Mouse (Mus musculus) mouse embryonic stem cell (cell line): ENCODE measurements around the gene Stk32c.

Source experiments
- in situ Hi-C, 2 experiments: fragments of 300-500 bp; cut with MboI; formaldehyde crosslinking; loops; 1 replicate in 1 of 2; 3 replicates in 1 of 2; pipeline ENCODE4 v1.14.3; 2019 to 2020; ENCODE audit warnings: low sequenced_read_pairs in 2 of 2, low pct_unique_long_range_greater_than_20kb in 1 of 2, mixed read lengths in 1 of 2; ENCODE audit not compliant: unreplicated experiment in 1 of 2

The Stk32c gene

DNA sequence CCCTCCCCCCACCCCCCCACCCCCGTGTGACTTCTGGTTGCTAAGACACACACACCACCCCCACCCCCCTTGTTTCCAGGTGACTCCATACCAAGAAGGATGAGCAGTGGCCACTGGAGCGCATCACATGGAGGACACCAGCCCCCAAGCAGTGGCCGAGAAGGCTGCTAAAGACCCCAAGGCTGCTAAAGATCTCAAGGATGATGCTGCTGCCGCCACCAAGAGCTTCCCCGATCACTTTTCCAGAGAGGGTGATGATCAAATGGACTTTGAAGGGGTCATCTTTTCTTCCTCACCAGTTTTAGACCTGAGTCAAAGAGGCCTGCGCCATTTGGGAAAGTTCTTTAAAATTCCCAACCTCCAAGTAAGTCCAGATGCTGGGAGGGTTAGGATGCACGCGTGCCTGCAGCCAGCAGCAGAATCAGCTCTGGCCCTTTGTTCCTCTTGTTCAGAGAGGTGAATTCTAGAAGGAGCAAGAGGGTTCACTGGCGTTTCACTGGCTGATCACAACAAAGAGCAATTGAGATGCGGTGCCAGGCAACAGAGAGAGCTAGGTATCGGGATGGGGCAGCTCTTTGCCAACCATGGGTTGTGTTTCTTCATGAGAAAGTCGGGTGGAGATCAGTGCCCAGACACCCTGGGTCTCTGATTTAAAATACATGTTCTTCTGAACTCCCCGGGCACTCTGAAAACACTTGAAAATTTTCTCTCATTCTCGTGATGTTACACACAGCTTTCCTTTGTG, 1.7 kb upstream of the Stk32c start:
- in situ Hi-C loops = loop anchor here in 1 of 2 experiments (10.0 kb wide), 1 partner anchor 260 kb away; no protein-coding TSS in a partner anchor

DNA sequence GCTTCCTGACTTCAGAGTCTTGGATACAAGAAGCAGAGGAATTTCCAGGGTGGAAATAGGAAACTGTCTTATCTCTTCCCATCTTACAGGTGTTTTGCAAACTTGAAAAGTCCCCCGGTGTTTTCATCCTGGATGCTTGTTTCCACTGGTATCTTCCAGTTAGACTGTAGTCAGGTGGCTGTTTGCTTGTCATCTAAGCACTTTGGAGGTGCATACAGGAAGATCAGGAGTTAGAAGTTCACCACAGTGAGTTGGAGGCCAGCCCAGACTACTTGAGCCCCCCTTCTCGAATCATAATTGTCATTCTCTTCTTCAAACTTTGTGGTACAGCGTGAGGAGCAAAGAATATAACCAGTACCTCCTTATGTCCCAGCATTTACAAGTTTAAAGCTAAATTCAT, 1.1 kb upstream of the Stk32c start:
- in situ Hi-C loops = loop anchor here in 1 of 2 experiments (10.0 kb wide), 1 partner anchor 261 kb away; no protein-coding TSS in a partner anchor

DNA sequence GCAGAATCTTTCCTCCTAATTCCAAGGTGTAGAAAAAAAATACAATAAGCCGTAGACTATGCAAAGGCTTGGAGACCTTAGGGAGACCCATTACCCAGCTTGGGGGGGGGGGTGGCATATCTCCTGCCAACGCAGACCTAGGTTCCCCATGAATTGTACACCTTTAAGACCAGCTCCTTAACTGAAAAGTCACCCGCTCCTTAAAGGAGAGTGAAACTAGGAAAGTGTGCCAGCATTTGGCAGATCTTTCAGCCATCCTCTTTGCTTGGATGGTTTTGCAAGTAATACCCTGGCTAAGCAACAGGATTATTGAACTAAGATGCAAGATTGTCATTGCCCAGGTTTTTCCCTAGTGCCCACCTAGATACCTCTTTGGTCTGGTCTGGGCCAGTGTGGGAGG, 644 bp upstream of the Stk32c start:
- in situ Hi-C loops = loop anchor here in 1 of 2 experiments (10.0 kb wide), 1 partner anchor 261 kb away; no protein-coding TSS in a partner anchor

DNA sequence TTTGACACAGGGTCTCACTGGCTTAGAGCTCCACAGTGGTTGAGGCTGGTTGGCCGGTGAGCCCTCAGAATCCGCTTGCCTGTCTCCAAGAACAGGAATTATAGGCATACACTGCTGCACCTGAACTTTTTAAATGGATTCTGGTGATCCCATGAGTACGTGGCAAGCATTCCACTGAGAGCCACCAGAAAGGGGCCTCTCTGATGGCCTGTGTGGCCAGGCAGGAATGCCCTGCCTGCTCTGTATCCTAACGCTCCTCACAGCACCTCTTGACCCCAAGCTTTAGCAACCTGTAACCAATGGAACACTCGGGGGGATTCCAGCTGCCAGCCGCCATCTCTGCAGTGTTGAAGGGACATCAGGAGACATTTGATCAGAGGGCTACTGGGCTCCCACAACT, 1.3 kb downstream of the Stk32c start:
- in situ Hi-C loops = loop anchor here in 1 of 2 experiments (10.0 kb wide), 1 partner anchor 263 kb away; no protein-coding TSS in a partner anchor

DNA sequence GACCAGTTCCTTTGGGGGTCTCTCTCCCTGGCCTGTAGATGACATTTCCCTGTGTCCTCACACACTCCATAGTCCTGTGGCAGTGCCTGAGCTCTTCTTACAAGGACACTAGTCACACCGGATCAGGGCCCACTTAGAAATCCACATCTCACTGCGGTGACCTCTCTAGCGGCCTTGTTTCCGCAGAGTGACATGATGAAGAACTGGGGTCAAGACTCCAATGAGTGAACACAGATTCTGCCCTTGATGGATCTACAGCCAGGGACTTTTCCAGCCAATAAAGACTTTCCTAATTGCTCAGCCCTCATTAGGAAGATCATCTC, 4.4 kb downstream of the Stk32c start:
- in situ Hi-C loops = loop anchor here in 1 of 2 experiments (10.0 kb wide), 1 partner anchor 86 kb away; no protein-coding TSS in a partner anchor

DNA sequence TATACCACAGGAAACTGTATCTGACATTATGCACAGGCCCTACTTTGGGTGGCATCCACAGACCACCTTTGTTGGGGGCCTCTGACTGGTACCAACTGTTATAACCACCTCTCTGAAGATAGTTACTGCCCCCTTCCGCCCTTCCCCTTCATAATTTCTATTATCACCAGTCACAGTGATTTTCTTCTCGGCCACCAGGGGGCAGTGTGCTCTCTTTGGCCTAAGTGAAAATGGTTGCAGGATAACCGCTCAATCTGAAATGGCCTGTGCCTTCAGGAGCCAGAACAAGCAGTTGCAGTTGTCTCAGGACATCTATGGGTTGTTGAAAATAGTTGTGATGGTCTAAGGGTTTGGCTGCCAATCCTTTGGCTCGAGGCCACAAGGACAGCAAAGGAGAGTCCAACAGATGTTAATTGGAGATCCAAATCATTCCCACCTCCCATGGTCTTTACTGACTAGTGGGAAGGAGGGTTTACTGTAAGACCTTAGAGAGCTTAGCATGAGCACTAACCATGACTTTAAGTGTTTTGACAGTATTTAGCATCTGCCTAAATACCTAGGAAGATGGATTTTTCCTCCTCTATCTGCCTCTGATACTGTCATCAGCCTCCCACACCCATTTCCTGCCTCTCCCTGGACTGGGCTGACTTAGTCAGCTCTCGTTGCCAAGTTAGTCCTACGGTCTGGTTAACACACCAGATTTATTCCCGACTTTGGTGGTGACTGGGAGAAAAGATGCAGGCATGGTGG, 4.9 kb downstream of the Stk32c start:
- in situ Hi-C loops = loop anchor here in 1 of 2 experiments (10.0 kb wide), 1 partner anchor 87 kb away; no protein-coding TSS in a partner anchor

DNA sequence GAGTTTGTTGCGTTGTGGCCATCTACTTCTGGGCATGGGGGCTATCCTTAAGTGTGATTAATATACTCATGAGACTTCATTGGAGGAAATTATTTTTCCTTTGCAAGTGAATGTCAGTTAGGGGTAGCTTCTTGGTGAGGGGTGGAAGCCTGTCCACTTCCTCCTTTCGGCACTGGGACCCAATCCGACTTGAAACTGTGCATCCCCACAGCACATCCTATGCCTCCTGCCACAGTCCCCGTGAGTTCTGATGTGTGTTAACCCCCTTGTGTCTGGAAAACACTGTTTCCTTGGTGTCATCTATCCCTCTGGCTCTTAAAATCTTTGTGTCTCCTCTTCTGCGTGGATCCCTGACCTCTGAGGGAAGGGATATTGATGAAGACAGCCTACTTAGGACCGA, 11.9 kb downstream of the Stk32c start:
- in situ Hi-C loops = loop anchor here in 1 of 2 experiments (10.0 kb wide), 1 partner anchor 94 kb away; no protein-coding TSS in a partner anchor

DNA sequence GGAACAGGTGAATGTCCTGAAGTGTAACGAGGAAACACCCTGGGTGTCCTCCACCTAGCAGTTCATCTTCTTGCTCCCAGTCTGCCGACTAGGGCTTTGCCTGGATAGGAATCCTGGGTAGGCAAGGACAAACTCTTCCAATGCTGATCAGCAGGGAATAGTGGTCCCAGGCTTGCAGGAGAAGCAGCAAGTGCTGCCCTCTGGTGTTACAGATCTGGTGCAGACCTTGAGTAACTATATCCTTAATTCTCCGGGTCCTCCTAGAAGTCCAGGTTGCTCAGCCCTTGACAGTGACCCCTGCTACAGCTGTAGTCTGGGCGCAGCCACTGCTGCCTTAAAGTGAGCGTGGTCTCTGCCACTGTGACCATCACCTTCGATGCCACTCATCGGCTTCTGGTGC, 13.0 kb downstream of the Stk32c start:
- in situ Hi-C loops = loop anchor here in 1 of 2 experiments (10.0 kb wide), 1 partner anchor 95 kb away; no protein-coding TSS in a partner anchor

DNA sequence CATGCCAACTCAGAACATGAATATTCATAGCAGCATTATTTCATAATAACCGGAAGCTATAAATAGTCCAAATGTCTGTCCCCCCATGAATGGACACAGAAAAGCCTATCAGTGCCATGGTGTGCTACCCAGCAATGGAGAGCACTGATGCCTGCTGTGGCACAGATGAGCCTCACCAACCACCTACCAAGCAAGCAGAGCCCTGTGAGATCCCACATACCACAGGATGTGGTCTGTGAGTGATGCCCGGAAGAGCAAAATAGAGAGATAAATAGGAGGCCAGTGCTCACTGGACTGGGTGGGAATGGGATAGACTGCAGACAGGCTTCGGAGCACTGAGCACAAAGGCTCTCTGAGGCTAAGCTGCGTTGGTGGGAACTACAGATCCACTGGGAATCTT, 16.1 kb downstream of the Stk32c start:
- in situ Hi-C loops = loop anchor here (5.0 to 10.0 kb wide), 2 partner anchors 72 to 80 kb away; no protein-coding TSS in a partner anchor

DNA sequence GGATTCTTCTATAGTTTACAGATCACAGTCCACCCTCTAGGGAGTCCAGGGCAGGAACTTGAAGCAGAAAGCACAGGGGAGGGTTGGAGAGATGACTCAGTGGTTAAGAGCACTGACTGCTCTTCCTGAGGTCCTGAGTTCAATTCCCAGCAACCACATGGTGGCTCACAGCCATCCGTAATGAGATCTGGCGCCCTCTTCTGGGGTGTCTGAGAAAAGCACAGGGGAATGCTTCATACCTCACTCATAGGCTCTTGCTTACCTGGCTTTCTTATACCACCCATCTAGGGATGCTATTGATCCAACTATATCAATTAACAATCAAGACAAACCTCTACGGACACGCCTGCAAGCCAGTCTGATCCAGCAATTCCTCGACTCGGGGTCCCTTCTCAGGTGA, 21.5 kb downstream of the Stk32c start:
- in situ Hi-C loops = loop anchor here in 1 of 2 experiments (10.0 kb wide), 1 partner anchor 67 kb away; no protein-coding TSS in a partner anchor

DNA sequence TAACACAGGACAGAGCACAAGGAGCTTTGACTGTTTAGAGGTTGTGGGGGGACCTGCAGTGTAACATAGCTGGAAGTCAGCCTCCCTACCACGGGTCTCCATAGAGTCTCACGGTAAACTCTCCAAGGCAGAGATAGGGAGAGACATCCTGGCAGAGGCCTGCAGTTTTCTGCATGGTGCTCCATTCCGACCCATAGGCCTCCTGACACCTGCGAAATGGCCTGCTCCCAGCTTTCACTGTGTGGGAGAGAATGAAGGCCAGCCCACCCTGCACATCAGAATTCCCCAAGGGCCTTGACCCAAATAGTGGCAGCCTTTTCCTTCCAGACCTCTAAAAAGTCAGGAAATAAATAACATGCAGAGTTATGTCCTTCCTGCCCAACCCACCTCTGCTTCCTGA, 22.5 kb downstream of the Stk32c start:
- in situ Hi-C loops = loop anchor here in 1 of 2 experiments (10.0 kb wide), 1 partner anchor 66 kb away; no protein-coding TSS in a partner anchor

DNA sequence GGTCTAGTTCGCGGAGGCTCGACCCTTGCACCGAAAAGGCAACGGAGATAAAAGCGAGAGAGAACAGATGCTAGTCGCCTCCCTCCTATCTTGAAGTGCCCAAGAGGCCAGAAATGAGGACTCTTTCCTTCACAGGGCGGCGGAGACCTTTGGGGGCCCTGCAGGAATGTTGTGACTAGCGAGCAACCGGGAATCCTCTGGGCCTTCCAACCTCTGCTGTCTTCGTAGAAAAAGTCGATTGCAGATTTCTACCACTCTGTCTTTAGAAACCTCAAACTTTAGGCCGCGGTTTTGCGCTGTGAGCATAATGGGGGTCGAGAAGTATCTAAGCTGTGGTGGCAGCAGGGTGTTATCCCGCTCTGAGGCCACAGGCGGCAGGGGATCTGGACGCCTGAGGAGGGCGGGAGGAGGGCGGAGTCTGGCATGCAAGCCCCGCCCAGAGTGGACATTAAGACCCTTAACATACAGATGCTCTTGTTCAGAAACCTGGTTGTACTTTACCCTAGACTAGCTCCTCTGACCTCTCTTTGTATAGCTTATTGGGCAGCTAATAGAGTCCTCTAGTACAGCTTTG, 24.4 kb downstream of the Stk32c start:
- in situ Hi-C loops = no loop called here

DNA sequence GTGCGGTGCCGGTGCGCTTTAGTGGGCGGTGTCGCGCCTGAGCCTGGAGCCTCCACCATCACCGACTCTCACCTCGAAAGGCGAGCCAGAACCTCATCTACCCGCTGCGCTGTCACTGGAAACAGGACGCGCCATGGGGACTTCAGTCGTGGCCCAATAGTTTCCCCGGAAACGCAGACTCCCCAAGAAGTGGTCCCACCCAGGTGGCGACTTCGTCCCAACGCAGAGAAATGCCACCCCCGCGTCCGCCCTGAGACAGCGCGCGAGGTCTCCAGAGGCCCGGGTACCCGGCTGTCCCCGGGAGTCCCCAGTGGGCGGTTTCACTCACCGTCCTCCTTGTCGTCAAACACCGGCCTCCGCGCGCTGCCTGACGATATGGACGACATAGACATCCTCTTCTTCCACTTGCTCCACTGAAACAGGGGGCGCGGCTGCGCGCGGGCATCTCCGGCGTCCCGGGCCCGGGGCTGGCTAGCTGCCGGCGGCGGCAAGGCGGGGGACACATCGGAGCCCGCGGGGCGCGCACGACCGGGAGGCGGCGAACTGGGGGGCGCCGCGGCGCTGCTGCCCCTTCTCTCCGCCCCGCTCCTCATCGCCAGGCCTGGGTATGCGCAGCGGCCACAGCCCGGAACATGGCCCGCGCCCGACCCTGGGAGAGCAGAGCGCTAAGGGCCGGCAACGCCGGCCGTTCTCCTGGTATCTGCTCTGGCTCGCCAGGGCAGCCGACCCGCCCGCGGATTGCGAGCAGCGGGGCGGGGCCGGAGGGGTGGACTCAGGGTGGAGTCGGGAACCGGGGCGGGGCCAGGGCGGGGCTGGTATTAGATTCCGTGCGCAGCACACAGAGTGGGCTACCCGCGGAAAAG, 25.1 kb downstream of the Stk32c start:
- in situ Hi-C loops = no loop called here

DNA sequence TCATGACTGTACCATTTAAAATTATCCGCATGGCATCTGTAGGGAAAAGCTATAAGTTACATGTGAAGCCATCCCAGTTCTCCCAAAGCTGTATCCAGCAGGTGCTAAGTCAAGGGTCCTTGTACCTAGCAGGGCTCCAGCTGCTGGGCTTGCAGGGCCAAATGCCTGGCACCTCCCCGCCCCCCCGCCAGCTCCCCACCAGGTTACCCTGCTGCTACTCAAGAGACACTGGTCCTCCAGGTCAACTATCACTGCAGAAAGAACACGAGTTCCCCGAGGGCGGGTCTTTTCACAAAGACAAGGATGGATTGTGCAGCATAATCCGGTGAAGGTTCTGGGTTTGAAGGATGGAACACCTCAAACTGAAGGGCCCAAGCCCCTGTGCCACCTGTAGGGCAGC, 25.8 kb downstream of the Stk32c start:
- in situ Hi-C loops = no loop called here

DNA sequence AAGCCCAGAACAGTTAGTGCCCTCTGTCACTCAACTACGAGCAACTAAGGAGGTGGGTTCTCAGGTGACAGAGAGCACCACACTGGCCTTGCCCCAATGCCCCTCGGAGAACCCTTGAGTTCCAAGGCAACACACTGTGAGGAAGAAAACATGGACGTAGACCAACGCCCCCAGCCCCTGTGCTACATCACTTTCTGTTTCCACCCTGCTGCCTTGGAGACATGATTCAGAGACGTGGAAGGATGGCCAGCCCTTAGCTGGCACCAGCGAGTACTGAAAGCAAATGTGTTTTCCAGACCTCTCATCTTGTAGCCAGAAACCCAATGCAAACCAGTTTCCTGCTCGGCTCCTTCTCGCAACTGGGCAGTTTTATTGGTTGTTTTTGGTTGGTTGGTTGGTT, 26.7 kb downstream of the Stk32c start:
- in situ Hi-C loops = no loop called here

DNA sequence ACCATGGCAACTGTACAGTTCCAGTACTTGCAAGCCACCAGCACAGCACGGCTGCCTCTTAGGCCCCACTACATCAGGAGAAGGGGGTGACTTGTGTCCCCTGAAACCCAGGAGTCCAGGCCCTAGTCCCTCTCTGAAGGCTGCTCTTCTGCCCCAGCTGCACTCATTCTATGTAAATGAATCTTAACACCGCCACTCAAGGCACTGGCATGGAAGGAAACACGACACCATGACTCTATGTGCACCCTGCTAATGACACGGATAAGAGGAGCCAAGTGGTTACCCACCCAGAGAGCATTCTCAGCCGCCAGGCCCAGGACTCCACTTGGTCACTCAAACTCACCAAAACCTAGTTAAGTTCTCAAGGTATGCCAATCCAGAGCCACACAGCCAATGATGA, 27.1 kb downstream of the Stk32c start:
- in situ Hi-C loops = no loop called here

DNA sequence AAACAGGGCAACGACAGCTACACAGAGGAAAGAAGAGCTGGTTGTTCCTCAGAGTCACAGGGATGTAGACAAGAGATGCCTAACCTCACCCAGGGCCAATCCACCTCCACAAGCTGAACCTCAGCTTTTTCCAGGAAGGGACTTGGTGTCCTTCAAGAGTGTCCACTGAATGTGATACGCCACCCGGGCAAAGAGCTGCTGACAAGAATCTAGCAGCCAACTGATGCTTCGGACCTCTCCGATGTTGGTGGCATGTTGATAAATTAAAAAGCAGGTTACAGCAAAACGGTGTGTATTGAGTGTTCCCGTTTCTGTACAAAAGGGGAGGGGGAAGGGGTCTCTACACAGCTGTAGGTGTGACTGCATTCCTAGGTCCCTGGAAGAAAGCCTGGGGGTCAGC, 28.3 kb downstream of the Stk32c start:
- in situ Hi-C loops = no loop called here

DNA sequence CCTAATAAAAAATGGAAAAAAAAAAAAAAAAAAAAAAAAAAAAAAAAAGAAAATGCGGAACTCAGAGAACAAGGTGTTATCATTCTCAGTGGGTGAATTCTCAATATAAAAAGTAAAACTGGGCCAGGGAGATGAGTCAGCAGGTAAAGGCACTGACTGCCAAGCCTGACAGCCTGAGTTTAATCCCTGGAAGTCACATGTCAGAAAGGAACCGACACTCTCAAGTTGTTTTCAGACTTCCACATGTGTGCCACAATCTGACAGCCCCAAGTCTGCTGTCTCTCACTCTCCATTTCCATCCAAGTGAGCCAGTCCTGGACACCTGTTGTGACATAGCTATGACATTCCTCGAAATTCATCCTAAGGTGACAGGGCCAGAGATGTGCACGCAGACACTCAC, 28.7 kb downstream of the Stk32c start:
- in situ Hi-C loops = no loop called here
